Mouse (Mus musculus): ENCODE data around the gene Aff3. TPM values are rescaled to one million over a fixed set of nuclear protein-coding genes. Genes with fewer than 3 reads are reported as not detected.
"Not testable (repeated sequence)": the region's sequence is repeated elsewhere in the genome, so short reads cannot be mapped to it uniquely, and the experiment has no call there.

Gene Aff3
- polyA plus RNA-seq, 1 experiment = 2.2 TPM

DNA sequence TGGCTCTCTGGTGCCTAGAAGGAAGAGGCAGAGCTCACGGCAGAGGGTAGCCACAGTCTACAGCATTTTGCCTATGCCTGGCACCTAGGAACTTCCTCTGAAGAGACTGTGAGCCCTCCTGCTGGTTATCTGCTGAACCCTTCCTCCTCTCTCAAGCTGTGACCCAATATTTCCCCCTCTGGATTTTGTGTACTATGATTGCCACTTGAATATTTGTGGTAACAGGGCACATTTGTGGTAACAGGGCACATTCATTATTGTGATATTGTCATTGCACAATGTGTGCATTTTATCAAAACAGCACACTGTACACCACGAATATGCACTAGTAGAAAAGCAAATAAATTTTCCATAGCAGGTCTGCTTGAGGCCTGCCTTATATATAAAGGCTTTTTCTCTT lies 223.0 kb downstream of the Aff3 start:
- peaks cover 8% of the 10 kb centered on the region; the same call in 1 of the 2 replicates for H3K4me1 ChIP-seq (ENCODE audit: control insufficient read depth, insufficient read depth, low read length)
- no peaks in the 10 kb centered on the region for H3K36me3 ChIP-seq (ENCODE audit: control insufficient read depth, insufficient read depth, low read length)
- no peaks in the 10 kb centered on the region for H3K27me3 ChIP-seq (replicated peaks; ENCODE audit: control insufficient read depth, insufficient read depth, low read length)
- no peak overlapping the region for H3K27ac ChIP-seq (ENCODE audit: insufficient read depth, low read depth, low read length)
- H3K4me3 ChIP-seq (ENCODE audit: insufficient read depth, low read depth, low read length) = no peak overlapping the region
- WGBS = 70% methylated on average over 2 of the region's 2 CpGs
- no peak for TF ChIP-seq POLR2A (IDR thresholded peaks at IDR 0.05; ENCODE audit: low read depth, low read length)
- no peak for TF ChIP-seq CTCF (conservative IDR thresholded peaks at IDR 0.05; ENCODE audit: insufficient read depth, insufficient read length, low read depth, low read length)
- DNase-seq = no peak

DNA sequence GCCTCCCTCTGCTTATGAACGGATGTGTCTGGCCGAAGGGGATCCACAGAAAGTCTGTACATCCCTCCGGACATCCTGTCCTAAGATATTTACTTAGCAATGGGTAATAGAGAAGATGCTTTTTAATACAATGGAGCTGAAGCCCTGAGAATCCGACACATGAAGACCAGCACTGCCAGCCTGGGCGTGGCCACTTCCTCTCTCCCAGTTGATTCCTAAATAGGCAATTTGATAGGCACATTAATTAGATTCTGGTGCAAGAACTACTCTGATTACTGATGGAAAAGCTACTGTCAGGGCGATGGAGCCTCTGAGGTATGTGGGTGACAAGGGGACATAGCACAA lies 224.3 kb downstream of the Aff3 start:
- TF ChIP-seq POLR2A (IDR thresholded peaks at IDR 0.05; ENCODE audit: low read depth, low read length) (no peak), CTCF (conservative IDR thresholded peaks at IDR 0.05; ENCODE audit: insufficient read depth, insufficient read length, low read depth, low read length) (no peak)
- WGBS = 34% methylated on average over 6 of the region's 6 CpGs
- no peak overlapping the region for H3K27ac ChIP-seq (ENCODE audit: insufficient read depth, low read depth, low read length)
- H3K27me3 ChIP-seq (replicated peaks; ENCODE audit: control insufficient read depth, insufficient read depth, low read length) = no peaks in the 10 kb centered on the region; the same call in 1 of the 2 replicates
- no peak overlapping the region for H3K4me3 ChIP-seq (ENCODE audit: insufficient read depth, low read depth, low read length)
- peaks cover 8% of the 10 kb centered on the region; the same call in 1 of the 2 replicates for H3K4me1 ChIP-seq (ENCODE audit: control insufficient read depth, insufficient read depth, low read length)
- no peaks in the 10 kb centered on the region for H3K36me3 ChIP-seq (ENCODE audit: control insufficient read depth, insufficient read depth, low read length)
- DNase-seq = no peak

DNA sequence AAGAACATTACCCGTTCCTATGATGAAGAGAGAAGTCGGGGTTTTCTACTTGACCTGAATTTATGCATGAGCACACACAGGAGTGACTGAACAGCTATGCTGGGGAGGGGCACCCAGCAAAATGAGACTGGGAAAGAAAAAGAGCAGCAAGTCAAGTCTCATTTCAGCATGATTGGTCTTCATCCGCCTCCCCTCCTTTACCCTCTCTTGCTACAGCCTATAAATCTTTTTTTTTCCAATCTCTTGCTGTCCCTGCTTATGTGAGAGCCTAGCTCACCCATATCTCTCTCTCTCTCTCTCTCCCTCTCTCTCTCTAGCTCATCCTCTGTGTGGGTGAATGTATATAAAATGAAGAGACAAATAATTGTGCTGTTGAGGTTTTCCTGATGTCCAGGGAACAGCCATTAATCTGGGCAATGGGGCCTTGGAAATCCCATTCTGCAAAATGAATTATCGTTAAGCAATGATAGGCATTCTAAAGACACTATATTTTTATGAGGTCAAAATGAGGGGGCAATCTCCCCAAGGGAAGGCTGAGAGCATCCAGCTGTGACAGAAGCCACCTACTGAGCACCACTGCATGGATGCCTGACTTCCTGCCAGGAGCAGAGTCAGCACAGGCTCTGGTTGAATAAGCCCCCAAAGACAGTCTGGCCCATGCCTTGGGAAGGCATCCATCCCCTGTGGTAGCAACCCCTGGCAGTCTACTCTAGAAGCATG lies 224.8 kb downstream of the Aff3 start:
- 21% methylated on average over 4 of the region's 4 CpGs for WGBS
- Histone ChIP-seq H3K36me3 (ENCODE audit: control insufficient read depth, insufficient read depth, low read length) (no peaks in the 10 kb centered on the region), H3K27ac (ENCODE audit: insufficient read depth, low read depth, low read length) (no peak overlapping the region), H3K27me3 (replicated peaks; ENCODE audit: control insufficient read depth, insufficient read depth, low read length) (no peaks in the 10 kb centered on the region; the same call in 1 of the 2 replicates), H3K4me3 (ENCODE audit: insufficient read depth, low read depth, low read length) (no peak overlapping the region), H3K4me1 (ENCODE audit: control insufficient read depth, insufficient read depth, low read length) (peaks cover 8% of the 10 kb centered on the region; the same call in 1 of the 2 replicates)
- no peak for TF ChIP-seq POLR2A (IDR thresholded peaks at IDR 0.05; ENCODE audit: low read depth, low read length)
- TF ChIP-seq CTCF (conservative IDR thresholded peaks at IDR 0.05; ENCODE audit: insufficient read depth, insufficient read length, low read depth, low read length) = no peak
- peak; percentile 24 for DNase-seq

DNA sequence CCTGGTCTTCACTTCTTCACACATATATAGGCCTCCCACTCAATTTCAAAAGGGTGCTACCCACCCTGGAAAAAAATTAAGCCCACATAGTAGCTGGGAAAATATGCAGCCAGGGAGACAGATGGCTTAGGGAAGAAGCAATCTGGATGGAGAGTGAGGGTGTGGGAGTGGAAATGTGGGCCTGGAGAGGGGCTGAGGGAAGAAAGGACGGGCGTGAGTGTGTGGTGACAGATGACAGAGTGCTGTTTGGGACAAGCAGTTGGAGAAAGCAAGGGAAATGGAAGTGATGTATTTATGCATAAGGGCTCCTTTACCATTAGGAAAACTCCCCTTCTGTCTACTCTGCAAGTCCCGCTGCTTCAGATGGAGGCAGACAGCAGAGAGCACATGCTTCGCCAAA lies 226.3 kb downstream of the Aff3 start:
- Histone ChIP-seq H3K4me3 (ENCODE audit: insufficient read depth, low read depth, low read length) (no peak overlapping the region), H3K36me3 (ENCODE audit: control insufficient read depth, insufficient read depth, low read length) (no peaks in the 10 kb centered on the region), H3K27ac (ENCODE audit: insufficient read depth, low read depth, low read length) (no peak overlapping the region), H3K4me1 (ENCODE audit: control insufficient read depth, insufficient read depth, low read length) (peaks cover 8% of the 10 kb centered on the region; the same call in 1 of the 2 replicates), H3K27me3 (replicated peaks; ENCODE audit: control insufficient read depth, insufficient read depth, low read length) (no peaks in the 10 kb centered on the region; the same call in 1 of the 2 replicates)
- WGBS = 66% methylated on average over 4 of the region's 4 CpGs
- TF ChIP-seq POLR2A (IDR thresholded peaks at IDR 0.05; ENCODE audit: low read depth, low read length) (no peak), CTCF (conservative IDR thresholded peaks at IDR 0.05; ENCODE audit: insufficient read depth, insufficient read length, low read depth, low read length) (no peak)
- DNase-seq = no peak

DNA sequence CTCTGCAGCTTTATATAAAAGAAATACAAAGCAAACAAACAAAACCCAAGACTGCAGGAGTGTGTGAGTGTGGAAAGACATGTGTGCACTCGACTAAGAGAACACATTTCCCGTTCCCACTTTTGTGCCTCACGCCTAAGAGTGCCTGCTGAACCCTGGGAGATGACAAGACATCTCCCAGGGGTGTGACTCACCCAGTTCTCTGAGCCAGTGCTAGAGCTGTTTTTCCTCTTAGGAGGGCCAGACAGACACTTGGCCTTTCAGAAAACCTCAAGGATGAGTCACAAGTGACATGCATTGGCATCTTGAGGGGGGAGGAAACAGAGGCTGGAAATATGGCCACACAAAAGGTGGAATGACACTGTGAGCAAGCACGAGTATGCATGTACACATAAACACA lies 227.1 kb downstream of the Aff3 start:
- Histone ChIP-seq H3K27ac (ENCODE audit: insufficient read depth, low read depth, low read length) (no peak overlapping the region), H3K36me3 (ENCODE audit: control insufficient read depth, insufficient read depth, low read length) (no peaks in the 10 kb centered on the region), H3K27me3 (replicated peaks; ENCODE audit: control insufficient read depth, insufficient read depth, low read length) (no peaks in the 10 kb centered on the region; the same call in 1 of the 2 replicates), H3K4me1 (ENCODE audit: control insufficient read depth, insufficient read depth, low read length) (peaks cover 8% of the 10 kb centered on the region; the same call in 1 of the 2 replicates), H3K4me3 (ENCODE audit: insufficient read depth, low read depth, low read length) (no peak overlapping the region)
- TF ChIP-seq POLR2A (IDR thresholded peaks at IDR 0.05; ENCODE audit: low read depth, low read length) (no peak), CTCF (conservative IDR thresholded peaks at IDR 0.05; ENCODE audit: insufficient read depth, insufficient read length, low read depth, low read length) (no peak)
- DNase-seq = no peak
- WGBS = 61% methylated on average over 4 of the region's 4 CpGs

DNA sequence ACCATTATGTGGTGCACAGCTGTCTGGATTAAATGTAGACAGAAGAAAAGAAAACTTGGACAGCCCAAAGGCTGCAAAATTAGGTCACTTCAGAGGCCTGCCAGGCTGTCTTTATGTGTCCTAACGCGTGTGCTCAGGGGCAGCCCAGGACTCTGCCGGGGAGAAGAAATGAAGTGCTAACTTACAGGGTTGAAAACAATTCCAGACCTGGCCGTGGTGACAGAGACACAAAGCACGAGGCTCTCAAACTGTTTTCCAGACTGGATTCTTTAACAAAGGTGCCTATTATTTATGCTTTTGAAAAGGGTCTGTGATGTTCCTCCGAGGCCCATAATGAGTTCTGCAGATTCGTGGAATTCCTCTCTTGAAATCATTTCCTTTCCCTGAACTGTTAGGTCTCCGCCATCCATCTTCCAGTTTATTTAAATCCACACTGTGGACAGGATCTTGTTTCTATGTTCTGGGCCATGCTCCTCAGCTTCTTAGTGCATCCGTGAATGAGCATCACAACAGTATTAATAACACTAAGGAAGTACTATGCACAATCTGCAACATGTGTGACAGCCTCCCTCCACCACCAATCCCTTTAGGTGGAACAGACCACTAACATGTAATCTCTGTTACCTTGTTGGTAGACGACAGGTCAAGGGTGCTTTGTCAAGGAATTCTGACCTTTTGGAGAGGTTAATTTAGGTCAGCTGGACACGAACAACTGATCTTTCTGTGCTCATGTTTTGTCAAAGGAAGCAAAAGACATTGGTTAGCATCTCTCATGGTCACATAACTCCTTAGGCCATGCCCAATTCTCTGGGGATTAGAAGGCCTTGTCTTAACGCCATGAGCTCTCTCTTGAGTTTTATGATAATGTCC lies 228.0 kb downstream of the Aff3 start:
- DNase-seq = no peak
- Histone ChIP-seq H3K27ac (ENCODE audit: insufficient read depth, low read depth, low read length) (no peak overlapping the region), H3K27me3 (replicated peaks; ENCODE audit: control insufficient read depth, insufficient read depth, low read length) (no peaks in the 10 kb centered on the region; the same call in 1 of the 2 replicates), H3K4me3 (ENCODE audit: insufficient read depth, low read depth, low read length) (no peak overlapping the region), H3K36me3 (ENCODE audit: control insufficient read depth, insufficient read depth, low read length) (no peaks in the 10 kb centered on the region), H3K4me1 (ENCODE audit: control insufficient read depth, insufficient read depth, low read length) (peaks cover 8% of the 10 kb centered on the region; the same call in 1 of the 2 replicates)
- WGBS = 65% methylated on average over 12 of the region's 12 CpGs
- TF ChIP-seq POLR2A (IDR thresholded peaks at IDR 0.05; ENCODE audit: low read depth, low read length) (no peak), CTCF (conservative IDR thresholded peaks at IDR 0.05; ENCODE audit: insufficient read depth, insufficient read length, low read depth, low read length) (no peak)

DNA sequence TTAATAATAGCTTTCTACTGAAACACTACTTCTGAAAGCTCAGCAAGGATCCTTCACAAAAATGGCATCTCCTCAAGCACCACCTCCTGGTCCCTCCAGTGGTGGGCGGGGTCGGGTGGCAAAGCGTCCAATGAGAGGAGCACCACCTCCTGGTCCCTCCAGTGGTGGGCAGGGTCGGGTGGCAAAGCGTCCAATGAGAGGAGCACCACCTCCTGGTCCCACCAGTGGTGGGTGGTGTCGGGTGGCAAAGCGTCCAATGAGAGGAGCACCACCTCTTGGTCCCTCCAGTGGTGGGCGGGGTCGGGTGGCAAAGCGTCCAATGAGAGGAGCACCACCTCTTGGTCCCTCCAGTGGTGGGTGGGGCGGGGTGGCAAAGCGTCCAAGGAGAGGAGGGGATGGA lies 234.4 kb downstream of the Aff3 start:
- H3K27me3 ChIP-seq (replicated peaks; ENCODE audit: control insufficient read depth, insufficient read depth, low read length); H3K4me1 ChIP-seq (ENCODE audit: control insufficient read depth, insufficient read depth, low read length); H3K27ac ChIP-seq (ENCODE audit: insufficient read depth, low read depth, low read length); DNase-seq; H3K4me3 ChIP-seq (ENCODE audit: insufficient read depth, low read depth, low read length); H3K36me3 ChIP-seq (ENCODE audit: control insufficient read depth, insufficient read depth, low read length): not testable (repeated sequence)
- WGBS = 94% methylated on average over 12 of the region's 12 CpGs
